Mouse (Mus musculus) layer of hippocampus, postnatal 36 days (tissue): ENCODE data around the gene AC109138.7. TPM values are rescaled to one million over a fixed set of nuclear protein-coding genes. Genes with fewer than 3 reads are reported as not detected.

Source experiments
- DNase-seq, 2 experiments: peaks; one replicate each; pipeline ENCODE4 v3.0.0; 2022
- microRNA-seq, 2 experiments: library from miRNA; unstranded; fragments of <30 nt; microRNA quantifications; one replicate each; pipeline ENCODE4 v1.2.0; 2021
- total RNA-seq, 2 experiments: library from RNA; stranded (reverse); gene quantifications; 2 replicates each; pipeline ENCODE4 v1.2.3; 2021

Gene AC109138.7
- total RNA-seq, 2 experiments from 2014 or later = not detected

DNA sequence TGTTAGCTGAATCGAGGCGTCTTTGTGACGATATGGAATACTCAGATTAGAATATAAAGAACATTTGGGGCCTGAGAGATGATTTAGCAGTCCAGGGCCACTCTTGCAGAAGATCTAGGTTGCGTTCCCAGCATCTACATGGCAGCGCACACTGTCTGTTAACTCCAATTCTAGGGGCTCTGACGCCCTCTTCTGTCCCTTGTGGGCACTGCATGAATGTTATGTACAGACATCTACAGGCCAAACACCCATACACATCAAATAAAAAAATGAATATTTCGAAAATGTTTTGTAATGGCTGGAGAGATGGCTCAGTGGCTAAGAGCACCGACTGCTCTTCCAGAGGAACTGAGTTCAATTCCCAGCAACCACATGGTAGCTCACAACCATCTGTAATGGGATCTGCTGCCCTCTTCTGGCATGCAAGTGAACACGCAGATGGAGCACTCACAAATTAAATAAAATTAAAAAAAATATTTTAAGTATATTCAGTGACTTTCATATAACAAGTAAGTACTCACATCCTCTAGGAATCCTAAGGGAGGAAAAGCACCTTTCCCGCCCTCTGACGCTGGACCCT lies 41.5 kb downstream of the AC109138.7 start:
- no peak for DNase-seq

DNA sequence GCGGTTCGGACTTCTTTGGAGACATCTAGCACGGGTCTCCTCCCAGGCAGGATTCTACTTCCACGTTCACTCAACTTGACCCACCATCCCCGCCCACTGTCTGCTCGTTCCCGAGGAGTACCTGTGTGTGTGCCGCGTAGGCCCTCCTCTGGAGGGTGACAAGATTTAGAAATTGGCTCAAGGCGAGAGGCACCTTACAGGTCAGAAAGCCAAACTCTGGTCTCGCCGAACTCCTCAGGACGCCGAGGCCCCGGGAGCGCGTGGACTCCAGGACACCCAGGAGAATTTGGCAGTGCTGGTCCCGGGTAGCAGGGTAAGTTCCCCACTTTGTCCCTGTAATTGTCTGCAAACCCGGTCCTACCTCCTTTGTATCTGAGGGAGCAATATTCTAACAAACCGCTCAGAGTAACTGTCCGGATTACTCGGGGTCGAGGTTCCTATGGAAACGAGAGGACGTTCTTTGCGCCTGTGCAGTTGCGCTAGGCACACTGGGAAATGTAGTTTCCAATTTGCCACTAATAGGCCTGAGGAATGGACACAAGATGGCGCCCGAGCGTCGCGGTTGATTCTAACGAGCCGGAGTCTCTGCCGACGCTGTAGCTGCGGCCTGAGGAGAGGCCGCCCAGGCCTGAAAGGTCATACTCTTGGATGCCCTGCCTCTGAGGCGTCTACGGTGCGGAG lies 43.2 kb downstream of the AC109138.7 start:
- peak; percentile 88 to 92 for DNase-seq

GRCm38 (mm10) chr19:4257897-4258252 lies 43.7 kb downstream of the AC109138.7 start:
- no peak for DNase-seq

DNA sequence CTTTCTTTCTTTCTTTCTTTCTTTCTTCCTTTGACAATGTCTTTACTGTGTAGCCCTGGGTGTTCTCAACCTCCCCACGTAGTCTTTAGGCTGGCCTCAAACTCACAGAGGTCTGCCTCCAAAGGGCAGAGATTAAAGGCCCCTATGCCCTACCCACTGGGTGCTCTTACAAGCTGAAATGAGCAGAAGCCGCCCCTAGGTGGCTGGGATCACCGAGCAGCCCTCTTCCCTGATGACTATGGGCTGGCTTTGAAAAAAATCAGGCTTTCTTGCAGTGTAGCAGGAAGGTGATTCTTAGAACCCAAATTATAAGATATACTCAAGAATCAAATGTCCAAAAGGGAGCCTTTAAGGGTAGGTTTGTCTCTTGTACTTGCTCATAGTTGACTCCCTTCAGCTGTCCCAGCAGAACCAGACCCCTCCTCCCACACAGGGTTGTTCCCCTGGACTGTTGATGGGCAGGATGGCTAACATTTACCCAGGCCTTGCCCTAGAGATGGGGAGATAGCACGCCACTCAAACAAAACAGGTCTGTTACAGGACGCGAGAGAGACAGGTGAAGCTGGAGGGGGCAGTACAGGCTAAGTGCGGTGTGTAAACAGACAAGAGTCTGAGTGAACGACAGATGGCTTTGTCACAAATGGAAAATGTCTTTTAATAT lies 47.0 kb downstream of the AC109138.7 start:
- DNase-seq = no peak

DNA sequence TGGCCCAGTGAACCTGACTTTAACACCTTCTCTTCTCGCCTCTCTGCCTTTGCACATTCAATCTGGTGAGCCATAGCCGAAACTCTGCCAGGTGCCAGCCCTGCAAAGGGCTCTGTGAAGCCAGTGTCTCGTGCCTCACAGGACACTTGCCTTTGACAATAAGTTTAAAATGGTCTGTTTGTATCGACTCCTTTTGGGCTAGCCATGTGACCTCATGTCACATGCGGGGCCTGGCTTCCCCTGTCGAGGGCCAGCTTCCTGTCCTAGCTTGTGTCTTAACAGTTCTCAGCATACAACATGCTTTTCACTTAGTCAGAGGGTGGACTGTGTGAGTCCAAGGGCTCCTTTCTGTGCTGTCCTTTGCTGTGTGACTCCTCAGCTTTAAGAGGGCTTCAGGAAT lies 48.6 kb downstream of the AC109138.7 start:
- no peak for DNase-seq

- DNase-seq = no peak
Measured at GRCm38 (mm10) chr19:4263702-4264101, 49.5 kb downstream of the AC109138.7 start.

DNA sequence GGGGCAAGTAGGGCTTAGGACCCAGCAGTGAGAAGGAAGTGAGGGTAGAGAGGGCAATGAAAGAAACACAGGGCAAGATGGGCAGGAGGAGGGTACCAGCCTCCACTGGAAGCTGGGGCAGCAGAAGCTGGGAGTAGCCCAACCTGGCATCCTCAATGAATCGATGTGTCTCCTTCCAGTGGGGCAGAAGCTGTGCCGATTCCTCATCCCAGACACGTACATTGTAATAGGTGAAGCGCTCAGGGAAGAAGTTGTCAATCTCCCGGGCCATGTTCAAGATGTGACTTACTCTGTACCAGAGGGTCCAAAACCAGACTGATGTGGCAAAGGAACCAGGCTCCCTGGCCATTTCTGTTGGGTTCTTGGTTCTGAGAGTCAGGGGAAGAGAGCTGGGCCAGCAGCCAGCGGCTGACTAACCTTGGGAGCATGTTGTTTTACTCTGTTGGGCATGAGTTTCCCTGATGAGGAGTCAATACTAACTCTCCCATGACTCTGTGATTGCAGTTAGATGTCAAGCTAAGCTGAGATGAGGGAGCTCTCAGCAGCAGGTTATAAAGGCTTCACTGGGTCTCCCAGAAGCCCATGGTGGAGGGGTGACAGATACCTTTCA lies 50.1 kb downstream of the AC109138.7 start:
- DNase-seq = no peak

GRCm38 (mm10) chr19:4265956-4266355 lies 51.8 kb downstream of the AC109138.7 start:
- DNase-seq = no peak

- peak; percentile 60 to 65 for DNase-seq
Measured at GRCm38 (mm10) chr19:4268566-4269361, 54.6 kb downstream of the AC109138.7 start, which contains the start of gene Ssh3. Gene Ssh3 (minus strand): TSS chr19:4269180.

GRCm38 (mm10) chr19:4270187-4270586 lies 56.0 kb downstream of the AC109138.7 start:
- DNase-seq = no peak

DNA sequence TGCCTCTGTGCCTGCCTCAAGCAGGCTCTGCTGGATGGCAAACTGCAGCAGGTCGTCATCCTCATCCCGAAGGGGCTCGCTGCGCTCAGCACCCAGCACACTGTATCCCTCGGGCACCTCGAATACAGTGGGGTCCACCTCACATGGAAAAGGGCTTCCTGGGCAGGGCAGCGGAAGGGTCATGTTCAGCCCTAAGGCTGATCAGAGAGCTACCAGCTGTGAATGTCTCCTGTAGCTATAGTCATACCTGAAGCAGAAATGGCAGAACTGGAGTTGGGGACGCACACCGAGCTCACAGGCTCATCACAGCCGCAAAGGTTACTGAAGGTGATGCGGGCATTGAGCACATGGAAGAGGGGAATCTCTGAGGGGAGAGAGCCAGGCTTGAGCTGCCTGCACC lies 56.8 kb downstream of the AC109138.7 start:
- no peak for DNase-seq

DNA sequence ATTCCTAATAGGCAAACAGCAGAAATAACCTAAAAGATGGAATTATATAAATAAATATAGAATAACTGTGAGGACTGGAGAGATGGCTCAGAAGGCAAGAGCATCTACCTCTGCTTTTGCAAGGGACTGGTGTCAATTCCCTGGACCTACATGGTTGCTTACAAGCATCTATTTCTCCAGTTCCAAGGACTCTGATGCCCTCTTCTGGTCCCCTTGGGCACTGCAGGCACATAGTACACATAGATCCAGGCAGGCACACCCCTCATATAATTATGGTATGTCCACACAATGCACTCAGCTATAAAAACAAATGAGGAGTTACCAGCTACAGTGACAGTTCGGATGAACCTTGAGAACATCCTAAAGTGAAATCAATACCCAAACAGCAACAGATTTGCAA lies 65.3 kb downstream of the AC109138.7 start:
- no peak for DNase-seq

DNA sequence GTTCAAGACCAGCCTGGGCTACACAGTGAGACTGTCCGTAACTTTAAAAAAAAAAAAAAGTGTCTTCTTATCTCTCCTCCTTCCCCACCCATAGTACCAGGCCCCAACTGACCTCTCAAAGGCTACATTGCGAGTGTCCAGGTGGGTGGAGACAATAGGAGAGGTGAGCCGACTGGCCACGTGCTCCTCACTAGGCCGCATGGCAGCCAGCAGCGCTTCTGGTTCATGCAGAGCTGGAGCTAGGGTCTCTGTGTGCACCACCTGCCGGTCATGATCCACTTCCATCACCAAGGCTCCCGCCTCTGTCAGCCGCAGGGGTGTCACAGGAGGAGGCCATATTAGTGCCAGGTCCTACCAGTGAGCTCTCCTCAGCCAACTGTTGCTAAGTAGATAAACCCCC lies 66.3 kb downstream of the AC109138.7 start:
- DNase-seq = no peak

Small RNAs within 50 kb of the gene (microRNA-seq; reads per million reads assigned to microRNA genes)
- gene Gm26115 = 0 reads per million in 2 experiments
- gene Mir6985 = 3.3 to 3.8 reads per million in 2 experiments

Other genes starting within 250 kb of the AC109138.7 start
- gene Aldh3b2, start 242.0 kb upstream of the AC109138.7 start, total RNA-seq = under 1 TPM; 0.72 to 0.86 TPM
- 1 to 10 TPM; 1.4 TPM for gene Acy3, start 227.8 kb upstream of the AC109138.7 start, total RNA-seq
- gene Tbx10, start 221.6 kb upstream of the AC109138.7 start, total RNA-seq = not detected
- 10 to 100 TPM in 1 of 2 experiments, 1 to 10 TPM in 1; 8.2 to 11.1 TPM for gene Nudt8, start 213.8 kb upstream of the AC109138.7 start, total RNA-seq
- gene Gm49405, start 213.7 kb upstream of the AC109138.7 start, total RNA-seq = 1 to 10 TPM; 1.4 to 2.1 TPM
- 1 to 10 TPM; 4.2 to 4.4 TPM for gene Doc2g, start 211.0 kb upstream of the AC109138.7 start, total RNA-seq
- 100 to 1,000 TPM; 238 to 250 TPM for gene Ndufv1, start 201.6 kb upstream of the AC109138.7 start, total RNA-seq
- 100 to 1,000 TPM; 377 to 393 TPM for gene Gstp1, start 176.4 kb upstream of the AC109138.7 start, total RNA-seq
- gene Gstp2, start 168.3 kb upstream of the AC109138.7 start, total RNA-seq = 10 to 100 TPM; 36.3 to 43.5 TPM
- gene Gstp3, start 154.8 kb upstream of the AC109138.7 start, total RNA-seq = not detected
- gene Cabp2, start 132.8 kb upstream of the AC109138.7 start, total RNA-seq = not detected
- gene Cdk2ap2, start 117.2 kb upstream of the AC109138.7 start, total RNA-seq = 10 to 100 TPM; 29.7 to 46.0 TPM
- 100 to 1,000 TPM; 169 to 174 TPM for gene Pitpnm1, start 114.4 kb upstream of the AC109138.7 start, total RNA-seq
- gene Aip, start 88.5 kb upstream of the AC109138.7 start, total RNA-seq = 100 to 1,000 TPM; 108 to 128 TPM
- under 1 TPM; 0.10 TPM for gene Gpr152, start 74.6 kb upstream of the AC109138.7 start, total RNA-seq
- gene Cabp4, start 70.3 kb upstream of the AC109138.7 start, total RNA-seq = under 1 TPM; 0.17 to 0.28 TPM
- gene Coro1b, start 65.7 kb upstream of the AC109138.7 start, total RNA-seq = 10 to 100 TPM; 83.8 to 90.0 TPM
- gene Ptprcap, start 60.8 kb upstream of the AC109138.7 start, total RNA-seq = 1 to 10 TPM; 1.6 to 3.8 TPM
- 10 to 100 TPM; 34.5 to 45.1 TPM for gene Rps6kb2, start 51.0 kb upstream of the AC109138.7 start, total RNA-seq
- gene Carns1, start 38.9 kb upstream of the AC109138.7 start, total RNA-seq = 1 to 10 TPM; 7.1 to 9.9 TPM
- gene Tbc1d10c, start 23.1 kb upstream of the AC109138.7 start, total RNA-seq = 1 to 10 TPM in 1 of 2 experiments, under 1 TPM in 1; 0.56 to 1.3 TPM
- gene Ppp1ca, start 22.3 kb upstream of the AC109138.7 start, total RNA-seq = 100 to 1,000 TPM; 255 to 265 TPM
- gene Rad9a, start 12.7 kb upstream of the AC109138.7 start, total RNA-seq = 1 to 10 TPM; 5.5 to 7.1 TPM
- gene Clcf1, start 119 bp upstream of the AC109138.7 start, total RNA-seq = under 1 TPM; 0.32 to 0.83 TPM
- gene Pold4, start 17.5 kb downstream of the AC109138.7 start, total RNA-seq = 10 to 100 TPM; 12.4 to 16.6 TPM
- 10 to 100 TPM; 53.4 to 59.5 TPM for gene Ssh3, start 54.8 kb downstream of the AC109138.7 start, total RNA-seq
- gene Ankrd13d, start 68.8 kb downstream of the AC109138.7 start, total RNA-seq = 10 to 100 TPM; 65.2 to 66.9 TPM
- 100 to 1,000 TPM; 195 to 208 TPM for gene Grk2, start 91.9 kb downstream of the AC109138.7 start, total RNA-seq
- gene Kdm2a, start 183.9 kb downstream of the AC109138.7 start, total RNA-seq = 10 to 100 TPM; 82.4 to 85.3 TPM
- gene Rhod, start 225.1 kb downstream of the AC109138.7 start, total RNA-seq = 1 to 10 TPM in 1 of 2 experiments, under 1 TPM in 1; 0.35 to 1.3 TPM